Mouse (Mus musculus) G1E (cell line): ENCODE data around the gene Fam53b.

Source experiments
- CTCF ChIP-seq: IDR thresholded peaks from 2 replicates; pipeline ENCODE4 v1.5.1; 2012; ENCODE audit warnings: low read depth, low read length, inconsistent platforms, mixed read lengths
- GATA1 ChIP-seq: IDR thresholded peaks from 2 replicates; pipeline ENCODE4 v1.6.1; 2012; ENCODE audit warnings: borderline replicate concordance, low read length, inconsistent platforms, mixed read lengths

DNA sequence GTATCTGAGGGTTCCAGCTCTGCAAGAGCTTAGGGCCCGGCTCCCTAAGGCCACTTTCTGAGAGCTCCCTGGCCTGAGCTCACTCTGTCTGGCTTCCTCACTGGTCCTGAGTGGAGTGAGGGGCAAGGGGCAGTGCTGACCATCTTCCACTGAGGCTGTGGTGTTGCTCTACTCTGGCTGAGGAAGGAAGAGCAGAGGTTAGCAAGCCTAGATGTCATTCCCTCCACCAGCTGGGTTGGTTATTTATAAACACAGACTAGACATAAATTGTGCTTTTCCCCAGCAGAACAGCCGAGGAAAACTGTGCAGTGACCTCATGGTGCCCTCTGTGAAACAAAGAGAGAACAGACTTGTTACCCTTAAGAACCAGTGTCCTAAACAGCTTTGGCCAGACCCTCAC, 125.8 kb downstream of the Fam53b start:
- no peak for TF ChIP-seq CTCF
- no peak for TF ChIP-seq GATA1
